Mouse (Mus musculus) kidney, adult 2 months (tissue): ENCODE measurements at regions not wholly inside any gene's neighbourhood (a gene's known extent, or its start where the extent isn't known, plus 50 kb on each side); places are given as distances from the start of the nearest gene placed in this dataset.

Experiments used
- CTCF ChIP-seq: fragments of 200-500 bp; conservative IDR thresholded peaks from 2 replicates; pipeline ENCODE4 v1.5.1; 2011; ENCODE audit warnings: low read depth, mild to moderate bottlenecking, control low read depth, low read length, moderate library complexity, mixed read lengths; ENCODE audit not compliant: insufficient read depth, insufficient read length
- POLR2A ChIP-seq: fragments of 200-500 bp; IDR thresholded peaks from one replicate; pipeline ENCODE4 v1.6.1; 2011; ENCODE audit warnings: low read depth, low read length, control low read depth

- TF ChIP-seq CTCF (no peak), POLR2A (no peak)
Observed at GRCm38 (mm10) chr6:98697571-98697970, 355.0 kb upstream of the Gm765 start.
